Comparison of ENCODE assay signal across 9 mouse cellular contexts in genomic region chr9:103443121-103443823, GRCm38 (mm10). TPM values are rescaled to one million over a fixed set of nuclear protein-coding genes. Genes with fewer than 3 reads are reported as not detected.
DNase-seq lines count a peak whose midpoint lies in the region; ATAC-seq lines count a peak whose summit lies in the region.
"Had no signal": no experiment of that assay in that cellular context is flagged by ENCODE, and none has a peak within 500 bp of the region (broad histone marks: within the 10 kb centered on the region; RNA-seq: fewer than 3 reads in every experiment).

No protein-coding gene starts in this region.

- no peaks in the 10 kb centered on the region for H3K36me3 ChIP-seq in embryonic facial prominence, embryonic 15.5 days
- H3K36me3 ChIP-seq in kidney, embryonic 15.5 days: no peaks in the 10 kb centered on the region
- no peaks in the 10 kb centered on the region for H3K36me3 ChIP-seq in neural tube, embryonic 15.5 days

- peak; percentile 39 for DNase-seq in left cerebral cortex, postnatal 4 days
- DNase-seq in left cerebral cortex, adult 8-10 months (ENCODE audit: low spot score in 2 of 2): no peak
- DNase-seq in frontal cortex, postnatal 36 days (ENCODE audit: low spot score in 2 of 2): no peak
- DNase-seq in left cerebral cortex, adult 18-20 months (ENCODE audit: low spot score in 2 of 2): no peak

- intact Hi-C loops in left cerebral cortex, postnatal 4 days (cut with DNase I): no loop called here

- peaks cover 16% of the 10 kb centered on the region for H3K4me1 ChIP-seq in embryonic facial prominence, embryonic 15.5 days
- peaks cover 17% of the 10 kb centered on the region for H3K4me1 ChIP-seq in kidney, embryonic 15.5 days
- H3K4me1 ChIP-seq in neural tube, embryonic 15.5 days: peaks cover 18% of the 10 kb centered on the region

- H3K27me3 ChIP-seq in embryonic facial prominence, embryonic 15.5 days: no peaks in the 10 kb centered on the region
- H3K27me3 ChIP-seq in kidney, embryonic 15.5 days: no peaks in the 10 kb centered on the region
- no peaks in the 10 kb centered on the region for H3K27me3 ChIP-seq in neural tube, embryonic 15.5 days (replicated peaks)

- no peak overlapping the region for H3K9ac ChIP-seq in embryonic facial prominence, embryonic 15.5 days
- H3K9ac ChIP-seq in kidney, embryonic 15.5 days: no peak overlapping the region
- H3K9ac ChIP-seq in neural tube, embryonic 15.5 days (replicated peaks): no peak overlapping the region

- 0 out of 2 replicates have a peak overlapping the region, but pooled peaks have one; percentile 48 for H3K27ac ChIP-seq in embryonic facial prominence, embryonic 15.5 days (replicated peaks)
- H3K27ac ChIP-seq in kidney, embryonic 15.5 days: peak overlapping the region; percentile 41
- peak overlapping the region; percentile 72 for H3K27ac ChIP-seq in neural tube, embryonic 15.5 days (replicated peaks)

- peak overlapping the region; percentile 9 for H3K4me2 ChIP-seq in embryonic facial prominence, embryonic 15.5 days (replicated peaks)
- H3K4me2 ChIP-seq in kidney, embryonic 15.5 days: peak overlapping the region; percentile 44
- H3K4me2 ChIP-seq in neural tube, embryonic 15.5 days: peak overlapping the region; percentile 35

- 12% methylated on average over 13 of the region's 13 CpGs for WGBS in embryonic facial prominence, embryonic 15.5 days
- WGBS in kidney, embryonic 15.5 days: 11% methylated on average over 13 of the region's 13 CpGs
- WGBS in neural tube, embryonic 15.5 days: 22% methylated on average over 13 of the region's 13 CpGs

- no peak overlapping the region for H3K4me3 ChIP-seq in embryonic facial prominence, embryonic 15.5 days (replicated peaks)
- H3K4me3 ChIP-seq in kidney, embryonic 15.5 days (replicated peaks): 0 out of 2 replicates have a peak overlapping the region, but pooled peaks have one; percentile 1
- no peak overlapping the region for H3K4me3 ChIP-seq in neural tube, embryonic 15.5 days (replicated peaks)
- H3K4me3 ChIP-seq: megakaryocyte, embryonic 14.5 days had no signal

- H3K9me3 ChIP-seq in embryonic facial prominence, embryonic 15.5 days (replicated peaks): no peaks in the 10 kb centered on the region
- 0 out of 2 replicates have a peak, but pooled peaks cover 3% of the 10 kb centered on the region for H3K9me3 ChIP-seq in kidney, embryonic 15.5 days (replicated peaks)
- no peaks in the 10 kb centered on the region for H3K9me3 ChIP-seq in neural tube, embryonic 15.5 days (replicated peaks)

- ATAC-seq in embryonic facial prominence, embryonic 15.5 days (ENCODE audit: insufficient number of reproducible peaks, low FRiP score, low TSS enrichment, low read depth): no peak; the same call in 1 of the 2 replicates
- ATAC-seq in kidney, embryonic 15.5 days (replicated peaks; ENCODE audit: low FRiP score): peak; percentile 54; the same call in 1 of the 2 replicates
- ATAC-seq in neural tube, embryonic 15.5 days (ENCODE audit: low FRiP score): peak; percentile 53; the same call in 1 of the 2 replicates

RNA-seq across cellular contexts. Expression of gene Bfsp2, which starts 36.9 kb away (rescaled TPM):
- total RNA-seq in left cerebral cortex, postnatal 4 days (2021): 1 to 10 TPM in 1 of 2 experiments, under 1 TPM in 1; 0.77 to 1.5 TPM
- 1 to 10 TPM; 3.0 to 3.6 (median 3.3) TPM for total RNA-seq in left cerebral cortex, adult 8-10 months (2022)
- polyA plus RNA-seq in embryonic facial prominence, embryonic 15.5 days (2015; fragmentation: Nextera tagmentation; extraction: Ambion mirVana): 4.3 and 4.8 TPM in 2 replicates
- 0.27 and 0.37 TPM in 2 replicates for polyA plus RNA-seq in kidney, embryonic 15.5 days (2015; fragmentation: Nextera tagmentation; extraction: Ambion mirVana)
- 2.5 and 2.7 TPM in 2 replicates for polyA plus RNA-seq in neural tube, embryonic 15.5 days (2015; fragmentation: Nextera tagmentation; extraction: Ambion mirVana)
- total RNA-seq in left cerebral cortex, adult 18-20 months (2021): 1 to 10 TPM; 2.9 to 3.8 TPM
- total RNA-seq: adrenal gland, postnatal 4 days had no signal
